Mouse (Mus musculus) kidney, postnatal 10 days (tissue): ENCODE measurements around the gene Tmem253.
A peak's percentile ranks its signal among the peaks of the same experiment; 100 is the strongest.

Experiments
- DNase-seq: peaks from one replicate; pipeline ENCODE4 v3.0.0; 2021; ENCODE audit warnings: mixed read lengths

Gene Tmem253

DNA sequence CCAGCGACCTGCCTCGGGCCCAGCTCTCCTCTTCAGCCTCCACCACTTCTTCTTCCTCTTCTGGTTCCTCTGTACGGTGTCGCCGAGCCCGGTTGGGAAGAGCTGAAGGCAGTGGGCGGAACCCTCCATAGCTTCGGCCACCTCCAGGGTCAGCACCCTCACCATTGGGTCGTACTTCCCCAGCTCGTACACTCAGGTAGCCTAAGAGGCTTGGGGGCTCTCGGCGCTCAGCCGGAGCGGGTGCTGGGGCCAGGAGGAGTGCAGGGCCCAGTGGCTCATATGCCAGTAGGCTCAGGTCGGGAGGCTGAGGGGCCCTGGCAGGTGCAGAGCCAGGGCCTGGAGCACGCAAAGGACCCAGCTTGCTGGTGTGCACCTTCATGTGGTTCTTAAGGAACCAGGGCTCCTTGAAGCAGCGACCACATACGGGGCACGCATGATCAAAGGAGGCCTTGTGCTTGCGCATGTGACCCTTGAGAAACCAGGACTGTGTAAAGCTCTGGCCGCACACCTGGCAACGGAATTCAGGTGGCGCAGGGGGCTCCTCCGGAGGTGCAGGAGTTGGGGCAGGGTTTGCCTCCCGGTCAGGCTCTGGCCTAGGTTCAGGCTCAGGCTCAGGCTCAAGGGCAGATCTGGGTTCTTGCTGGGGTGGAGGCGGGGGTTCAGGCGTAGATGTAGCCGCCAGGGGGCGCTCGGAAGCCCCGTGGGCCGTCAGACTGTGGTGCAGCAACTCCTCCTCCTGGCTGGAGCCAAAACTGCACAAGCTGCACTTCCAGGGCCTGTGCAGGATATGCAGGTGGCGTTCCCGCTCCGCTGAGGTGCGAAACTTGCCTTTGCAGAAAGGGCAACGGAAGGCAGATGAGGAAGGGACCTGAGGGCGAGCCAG lies 6.9 kb upstream of the Tmem253 start:
- DNase-seq = peak; percentile 94

DNA sequence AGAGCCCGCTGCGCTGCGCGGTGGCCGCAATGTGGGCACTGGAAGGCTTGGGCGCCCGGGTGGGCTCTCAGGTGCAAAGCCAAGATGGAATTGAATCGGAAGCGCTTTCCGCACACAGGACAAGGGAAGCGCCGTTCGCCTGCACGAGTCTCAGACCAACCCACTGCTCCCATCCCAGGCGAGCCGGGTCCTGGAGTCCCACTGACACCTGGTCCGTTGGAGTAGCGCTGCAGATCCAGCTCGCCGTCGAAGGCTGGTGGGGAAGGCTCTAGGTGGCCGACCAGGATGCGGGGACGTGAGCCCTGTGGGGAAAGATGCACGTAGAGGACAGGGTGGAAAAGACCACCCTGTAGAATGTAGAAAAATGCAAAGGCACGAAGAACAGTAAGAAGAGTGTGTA lies 6.1 kb upstream of the Tmem253 start:
- no peak for DNase-seq

DNA sequence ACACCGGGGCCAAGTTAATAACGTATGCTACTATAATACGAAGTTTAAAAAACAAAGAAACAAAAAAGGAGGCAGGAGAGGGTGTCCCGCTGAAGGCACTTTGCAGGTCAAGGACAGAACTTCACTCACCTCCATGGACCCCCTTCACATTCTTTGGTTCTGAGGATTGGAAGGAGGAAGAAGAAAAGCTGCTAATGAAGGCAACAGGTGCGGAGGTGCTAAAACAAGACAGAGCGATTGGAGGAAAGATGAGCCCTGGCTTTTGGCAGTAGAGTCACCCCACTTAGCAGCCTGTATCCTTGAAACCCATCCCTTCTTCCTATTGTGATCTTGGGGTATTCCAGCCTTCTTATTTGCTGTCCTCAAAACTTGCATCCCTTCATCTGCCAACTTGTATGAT lies 5.6 kb upstream of the Tmem253 start:
- no peak for DNase-seq

DNA sequence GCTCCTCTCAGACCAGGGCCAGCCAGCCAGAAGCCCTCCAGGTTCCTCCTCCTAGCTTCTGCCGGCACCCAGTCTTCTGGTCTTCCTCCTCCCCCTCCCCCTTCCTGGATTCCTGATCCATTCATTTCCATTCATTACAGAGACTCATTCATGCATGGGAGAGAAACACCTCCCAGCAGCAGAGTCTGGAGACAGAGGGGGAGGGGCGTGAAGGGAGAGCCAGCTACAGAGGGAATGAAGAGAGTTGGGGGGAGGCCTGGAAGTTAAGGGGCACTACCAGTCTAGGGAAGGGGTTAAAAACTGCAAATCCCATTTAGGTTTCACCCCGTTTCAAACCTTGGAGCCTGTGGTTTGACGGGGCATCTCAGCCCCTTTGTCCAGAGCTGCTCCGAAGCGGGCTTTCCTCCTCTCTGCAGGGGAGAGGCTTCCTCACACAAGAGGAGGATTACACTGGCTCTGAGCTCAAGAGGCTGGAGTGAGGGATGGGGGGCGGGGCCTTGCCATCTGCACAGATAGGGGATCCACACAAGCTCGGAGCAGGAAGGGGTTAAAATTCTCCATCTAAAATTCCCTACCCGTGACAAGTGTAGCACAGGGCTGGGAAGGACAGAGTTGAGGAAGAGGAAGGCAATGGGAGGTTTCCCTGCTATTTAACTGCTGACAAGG lies 4.9 kb upstream of the Tmem253 start:
- DNase-seq = peak; percentile 82

DNA sequence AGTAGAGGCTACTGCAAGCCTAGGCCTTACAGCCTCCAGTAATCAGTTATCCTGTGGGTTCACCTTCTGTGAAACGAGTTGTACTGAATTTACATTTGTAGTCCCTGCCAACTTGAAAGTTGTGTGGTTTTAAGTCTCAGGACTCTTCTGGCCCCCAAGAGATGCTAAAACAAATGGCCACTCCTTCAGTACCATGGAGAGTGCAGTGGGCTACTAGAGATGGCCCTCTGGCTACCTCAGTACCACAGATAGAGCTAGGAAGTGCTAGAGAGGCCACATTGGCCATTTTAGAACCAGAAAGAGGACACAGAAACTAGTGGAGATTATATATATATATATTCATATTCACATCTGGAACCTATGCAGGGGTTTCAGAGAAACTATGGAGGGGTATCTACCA lies 3.8 kb upstream of the Tmem253 start:
- no peak for DNase-seq

DNA sequence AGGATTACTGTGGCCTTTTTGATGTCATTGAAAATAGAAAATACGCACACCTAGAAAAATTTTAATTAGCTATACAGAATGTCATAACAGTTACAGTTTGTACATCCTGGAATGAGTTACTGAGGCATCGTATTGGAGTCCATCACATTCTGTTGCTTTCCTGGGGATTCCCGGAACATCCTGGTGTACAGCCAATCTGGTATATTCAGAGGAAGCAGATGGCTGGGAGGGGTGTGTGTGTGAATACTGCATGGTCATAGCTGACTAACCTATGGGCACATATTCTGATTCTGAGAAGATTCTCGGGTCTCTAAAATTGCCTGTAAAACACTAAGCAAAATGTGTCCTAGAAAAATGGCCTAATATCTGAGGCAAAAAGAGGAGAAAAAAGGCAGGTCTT lies 3.4 kb upstream of the Tmem253 start:
- DNase-seq = no peak

DNA sequence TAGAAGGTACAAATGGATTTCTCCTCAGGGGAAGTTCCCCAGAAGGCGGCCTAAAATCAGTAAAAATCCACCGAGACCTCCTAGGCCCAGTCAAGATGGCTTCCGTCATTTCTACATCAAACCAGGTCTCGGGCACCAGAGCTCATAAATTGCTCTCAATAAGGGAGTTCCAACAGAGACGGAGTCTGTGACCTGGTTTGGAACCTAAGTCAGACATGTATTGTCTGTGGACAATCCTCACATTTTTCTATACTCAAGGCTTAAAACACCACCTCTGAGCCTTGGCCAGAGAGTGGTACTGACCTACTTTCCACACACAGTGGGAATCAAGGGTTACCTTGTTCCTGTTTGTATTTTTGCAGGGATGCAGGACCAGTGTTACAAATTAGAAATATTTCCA lies 2.9 kb upstream of the Tmem253 start:
- no peak for DNase-seq

DNA sequence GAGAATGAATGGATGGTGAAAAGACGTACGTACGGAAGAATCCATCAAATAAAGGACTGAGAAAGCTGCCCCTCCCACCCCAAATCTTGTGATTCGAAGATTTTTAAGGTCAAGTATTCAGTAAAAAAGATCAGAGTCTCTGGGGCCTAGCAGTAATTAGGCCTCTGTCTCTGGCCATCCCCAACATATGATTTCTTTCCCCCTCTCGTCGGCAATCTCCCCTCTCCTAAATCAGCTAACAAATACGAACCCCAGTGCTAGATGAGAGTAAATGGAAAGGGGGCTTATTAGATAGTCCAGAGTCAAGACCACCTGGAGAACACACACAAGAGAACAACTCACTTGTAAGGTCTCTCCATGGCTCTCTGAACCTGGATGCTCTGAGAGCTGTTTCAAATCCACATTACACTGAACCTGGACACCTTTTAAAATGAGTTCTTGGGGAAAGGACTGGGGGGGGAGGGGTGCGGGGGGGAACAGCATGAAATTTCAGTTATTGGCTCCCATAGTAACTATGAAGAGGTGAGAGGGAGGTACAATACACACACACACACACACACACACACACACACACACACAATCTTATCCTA lies 2.3 kb upstream of the Tmem253 start:
- no peak for DNase-seq

DNA sequence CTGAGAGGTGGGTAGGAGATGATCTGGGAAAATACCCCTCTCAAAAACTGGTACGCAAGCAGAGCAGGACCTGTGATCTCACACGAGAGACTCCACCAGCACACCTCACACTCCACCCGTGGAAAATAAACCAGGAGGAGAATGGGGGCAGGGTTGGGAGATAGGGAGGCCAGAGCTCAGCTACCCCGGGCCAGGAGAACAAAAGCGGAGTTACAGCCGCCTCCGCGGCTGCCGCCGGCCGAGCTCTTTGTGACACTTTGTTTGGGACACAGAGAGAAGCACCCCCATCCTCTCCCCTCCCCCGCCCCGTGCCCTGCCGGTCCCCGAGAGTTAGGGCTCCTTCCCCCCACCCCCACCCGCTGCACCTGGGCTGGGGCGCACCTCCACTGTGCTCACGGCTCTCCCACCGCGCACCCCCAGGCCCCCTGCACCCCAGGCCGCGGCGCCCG lies 1.7 kb upstream of the Tmem253 start:
- peak; percentile 70 for DNase-seq

DNA sequence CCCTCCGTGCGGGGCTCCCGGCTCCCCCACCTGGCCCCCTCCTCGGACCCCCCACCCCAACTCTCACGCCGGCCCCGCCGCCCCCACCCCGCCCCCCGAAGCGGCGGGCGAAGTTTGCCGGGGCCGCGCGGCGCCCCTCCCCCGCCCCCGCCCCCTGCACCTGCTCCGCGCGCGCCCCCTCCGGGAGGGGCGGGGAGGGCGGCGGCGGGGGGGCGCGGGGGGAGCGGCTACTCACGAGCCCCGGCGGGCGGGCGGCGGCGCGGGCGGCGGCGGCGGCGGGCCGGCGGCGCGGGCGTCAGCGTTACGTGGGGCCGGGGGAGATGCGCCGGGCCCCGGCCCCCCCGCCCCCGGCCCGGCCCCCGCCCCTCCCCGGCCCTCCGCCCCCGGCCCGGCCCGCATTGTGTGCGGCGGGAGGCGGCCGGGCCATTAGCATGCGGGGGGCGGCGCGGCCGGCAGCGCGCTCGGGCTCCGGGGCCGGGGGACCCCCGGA lies 1.1 kb upstream of the Tmem253 start:
- DNase-seq = no peak

DNA sequence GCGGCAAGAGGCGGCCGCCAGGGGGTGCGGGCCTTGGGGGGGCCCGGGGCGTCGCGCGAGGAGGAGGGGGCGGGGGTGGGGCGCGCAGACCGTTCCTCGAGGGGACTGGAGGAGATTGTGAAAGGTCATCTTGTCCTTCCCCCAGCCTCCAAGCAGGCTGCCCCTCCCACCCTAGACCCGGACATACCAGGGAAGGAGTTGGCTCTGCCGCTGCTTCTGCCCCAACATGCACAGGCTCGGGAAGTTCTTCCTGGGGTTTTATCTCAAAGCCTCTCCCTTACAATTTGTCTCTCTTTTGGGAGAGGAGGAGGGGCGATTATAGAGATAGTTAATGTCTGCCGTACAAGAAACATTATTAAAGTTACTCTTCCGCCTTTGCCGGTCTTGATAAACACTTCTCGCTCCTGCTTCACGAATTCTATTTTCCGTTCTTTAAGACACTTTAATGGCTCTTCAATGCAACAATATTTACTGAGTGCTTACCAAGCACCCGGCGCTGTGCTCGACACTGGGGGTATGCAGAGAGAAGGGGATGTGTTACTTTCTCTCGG lies 622 bp upstream of the Tmem253 start:
- peak; percentile 81 for DNase-seq

DNA sequence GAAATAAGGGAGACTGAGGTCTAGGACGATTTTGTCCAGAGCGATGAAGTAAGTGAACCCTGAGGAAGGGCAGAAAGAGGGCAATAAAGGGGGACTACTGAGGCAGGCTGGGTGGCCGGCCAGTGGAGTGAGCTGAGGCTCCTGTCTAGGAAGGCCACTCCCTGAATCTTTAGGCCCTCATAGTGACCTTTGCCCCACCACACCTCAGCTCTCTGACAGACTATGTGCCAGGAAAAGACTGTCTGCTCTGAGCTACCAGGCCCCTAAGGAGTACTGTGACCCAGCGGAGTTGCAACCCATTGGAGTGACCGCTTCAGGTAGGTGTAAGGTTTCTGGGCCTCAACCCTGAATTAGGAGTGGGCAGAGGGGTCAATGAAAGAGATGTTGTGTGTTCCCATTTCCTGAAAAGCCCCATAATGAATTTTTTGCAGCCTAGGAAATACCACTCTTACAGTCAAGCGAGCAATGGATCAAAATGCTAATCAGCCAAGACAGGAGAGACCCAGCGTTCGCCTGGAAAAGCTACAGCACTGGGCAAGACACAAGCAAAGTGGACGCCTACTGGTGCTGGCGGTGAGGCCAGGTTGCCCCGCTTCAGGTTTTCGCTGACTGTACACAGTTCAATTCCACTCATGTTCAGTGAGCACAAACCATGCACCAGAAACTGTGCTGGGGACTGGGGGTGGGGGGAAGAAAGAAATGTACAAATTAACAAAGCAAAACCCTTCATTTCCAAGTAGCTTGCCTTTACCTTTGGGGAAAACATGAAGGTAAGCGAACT lies 1.4 kb downstream of the Tmem253 start:
- no peak for DNase-seq

DNA sequence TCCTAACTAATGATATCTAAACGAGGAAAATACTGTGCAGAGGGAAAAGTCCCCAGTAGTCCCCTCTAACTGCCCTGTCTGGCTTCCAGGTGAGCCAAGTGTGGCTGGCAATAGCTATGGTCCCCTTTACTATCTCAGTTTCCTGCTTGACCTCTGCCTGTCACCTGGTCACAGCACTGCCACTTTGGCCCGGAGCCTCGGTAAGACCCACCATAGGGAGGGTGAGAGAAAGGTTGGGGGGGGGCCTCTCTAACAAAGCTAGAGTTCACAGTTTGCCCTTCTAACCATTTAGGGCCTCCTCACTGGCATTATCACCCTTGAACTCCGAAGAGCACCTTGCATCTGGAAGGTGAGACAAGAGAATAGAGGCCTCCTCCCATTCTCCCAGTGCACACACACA lies 2.2 kb downstream of the Tmem253 start:
- DNase-seq = no peak

DNA sequence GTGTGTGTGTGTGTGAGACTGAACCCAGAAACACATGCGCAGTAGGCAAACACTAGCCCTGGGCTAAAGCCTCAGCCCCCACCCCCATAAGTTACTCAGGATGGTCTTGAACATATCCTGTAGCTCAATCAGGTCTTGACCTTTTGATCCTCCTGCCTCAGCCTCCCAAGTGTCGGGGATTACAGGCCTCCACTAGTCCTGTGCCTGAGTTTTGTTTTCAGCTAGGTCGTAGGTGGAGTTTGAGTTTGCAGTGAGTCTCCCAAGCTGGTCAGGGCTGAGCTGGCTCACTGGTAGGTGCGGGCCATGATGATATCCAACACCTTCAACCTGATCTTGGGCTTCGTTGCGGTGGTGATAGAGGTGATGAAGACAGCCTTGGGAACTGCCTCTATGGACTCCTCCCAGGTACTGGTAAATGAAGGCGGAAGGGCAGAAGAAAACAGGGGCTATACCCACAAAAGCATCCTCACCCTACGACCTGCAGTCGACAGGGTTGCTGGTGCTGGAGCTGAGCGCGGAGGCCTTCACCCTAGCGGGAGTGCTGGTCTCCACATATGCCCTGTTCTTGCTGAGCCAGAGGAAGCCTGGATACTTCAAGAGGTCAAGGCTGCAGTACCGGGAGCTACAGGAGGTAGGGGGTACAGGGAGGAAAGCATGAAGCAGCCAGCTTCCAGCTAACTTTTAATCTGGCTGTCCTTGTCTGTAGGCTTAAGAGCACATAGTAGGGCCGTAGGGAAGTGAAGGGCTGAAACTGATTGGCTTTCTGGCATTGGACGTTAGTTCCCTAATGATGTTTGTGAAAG lies 3.0 kb downstream of the Tmem253 start:
- no peak for DNase-seq

DNA sequence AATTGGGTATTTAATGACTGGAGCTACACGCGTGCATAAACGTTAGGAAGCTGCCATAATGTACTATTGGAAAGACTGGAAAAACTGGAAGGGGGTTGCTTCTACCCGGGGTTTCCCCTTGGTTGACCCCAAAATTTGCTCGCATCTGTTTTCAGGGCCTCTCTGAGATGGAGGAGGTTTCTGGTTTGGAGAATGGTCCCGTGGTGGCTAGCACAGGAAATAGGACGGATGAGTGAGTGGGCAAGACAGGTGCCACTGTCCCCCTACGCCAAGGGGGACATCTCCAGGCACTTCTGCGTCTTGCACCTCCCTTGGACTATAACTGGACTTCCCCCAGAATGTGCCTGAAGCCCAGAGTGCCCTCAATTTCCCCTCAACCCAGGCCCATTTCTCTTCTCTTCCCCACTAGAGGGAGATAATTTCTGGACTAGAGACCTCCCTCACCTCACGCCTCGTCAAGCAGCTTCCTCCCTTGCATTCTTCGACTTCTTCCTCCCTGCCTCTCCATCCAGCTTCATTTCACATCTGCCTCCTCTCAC lies 3.7 kb downstream of the Tmem253 start:
- DNase-seq = no peak

DNA sequence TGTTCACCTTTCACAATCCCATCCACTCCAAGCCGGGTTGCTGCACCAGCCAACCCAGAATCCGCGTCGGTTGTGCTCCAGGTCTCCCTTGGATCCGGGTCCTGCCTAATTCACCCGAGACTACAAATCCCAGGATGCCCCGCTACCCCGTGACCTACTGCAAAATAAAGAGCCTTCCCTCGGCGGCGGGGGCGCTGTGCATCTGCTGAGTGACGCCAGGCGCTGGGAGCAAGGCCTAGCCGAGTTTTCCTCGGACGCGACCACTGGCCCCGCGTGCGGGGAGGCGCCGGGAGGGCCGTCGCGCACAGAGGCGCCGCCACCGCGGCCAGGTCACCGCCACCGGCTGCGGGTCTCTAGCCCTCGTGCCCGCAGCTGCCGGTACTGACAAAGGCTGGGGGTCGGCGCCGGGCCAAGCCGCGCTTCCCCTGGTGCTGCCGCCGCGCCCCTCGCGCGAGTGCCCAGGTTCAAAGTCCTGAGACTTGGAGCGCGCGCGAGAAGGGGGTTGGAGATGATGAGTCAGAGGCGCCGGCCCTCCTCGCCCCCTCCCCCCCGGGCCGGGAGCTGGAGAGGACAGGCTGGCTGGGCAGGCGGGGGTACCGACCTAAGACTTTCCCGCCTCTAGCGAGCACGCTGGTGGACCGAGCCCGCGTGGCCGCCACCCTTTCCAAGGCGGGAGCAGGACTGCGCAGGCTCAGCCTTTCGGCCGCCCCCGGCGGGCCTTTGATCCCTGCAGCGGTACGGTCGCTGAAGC lies 4.3 kb downstream of the Tmem253 start:
- DNase-seq = peak; percentile 98

DNA sequence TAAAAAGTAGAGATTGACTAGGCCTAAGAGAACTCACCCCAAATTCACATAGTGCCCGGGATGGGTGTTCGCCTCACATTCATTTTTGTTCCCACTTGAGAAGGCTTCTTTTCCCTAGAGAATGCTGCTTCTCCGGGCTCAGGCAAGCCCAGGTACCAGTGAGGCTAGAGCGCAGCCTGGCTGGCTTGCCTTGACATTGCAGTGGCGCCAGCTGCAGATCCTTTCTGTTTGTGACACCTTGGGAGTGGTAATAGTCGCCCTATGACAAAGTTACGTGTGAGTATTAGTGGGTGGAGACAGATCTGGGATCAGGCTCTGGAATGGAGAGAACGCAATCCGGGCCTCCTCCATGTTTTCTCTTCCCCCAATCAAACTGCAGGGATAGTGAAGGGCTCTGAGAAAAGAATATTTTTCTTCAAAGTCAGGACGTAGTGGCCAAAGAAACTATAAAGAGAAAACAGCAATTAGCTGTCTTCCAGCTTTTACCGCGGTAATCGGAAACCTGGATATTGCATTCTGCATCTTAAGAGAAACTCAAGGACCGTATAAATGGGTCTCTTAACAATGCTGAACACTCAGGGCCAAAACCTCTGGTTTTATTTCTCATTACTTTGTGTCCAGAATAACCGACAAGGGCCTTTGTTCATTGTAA lies 5.2 kb downstream of the Tmem253 start, which contains the start of gene Zfp219:
Gene Zfp219 (minus strand): TSS at position 248 of the 652 bp plus-strand sequence.
- peak; percentile 86 for DNase-seq

DNA sequence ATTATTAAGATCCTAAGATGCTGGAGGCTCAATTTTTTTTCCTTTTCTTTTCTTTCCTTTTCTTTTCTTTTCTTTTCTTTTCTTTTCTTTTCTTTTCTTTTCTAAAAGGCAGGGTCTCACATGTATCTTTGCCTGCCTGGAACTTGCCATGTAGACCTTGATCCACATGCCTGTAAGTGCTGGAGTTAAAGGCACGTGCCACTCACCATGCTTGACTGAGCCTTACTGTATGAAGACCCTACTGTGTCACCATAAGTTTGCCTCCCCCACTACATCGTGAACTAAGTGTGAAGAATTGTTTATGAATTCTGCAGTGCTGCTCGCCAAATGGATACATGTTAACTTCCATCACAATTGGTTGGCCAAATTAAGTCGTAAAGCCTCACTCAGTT lies 5.7 kb downstream of the Tmem253 start:
- no peak for DNase-seq

DNA sequence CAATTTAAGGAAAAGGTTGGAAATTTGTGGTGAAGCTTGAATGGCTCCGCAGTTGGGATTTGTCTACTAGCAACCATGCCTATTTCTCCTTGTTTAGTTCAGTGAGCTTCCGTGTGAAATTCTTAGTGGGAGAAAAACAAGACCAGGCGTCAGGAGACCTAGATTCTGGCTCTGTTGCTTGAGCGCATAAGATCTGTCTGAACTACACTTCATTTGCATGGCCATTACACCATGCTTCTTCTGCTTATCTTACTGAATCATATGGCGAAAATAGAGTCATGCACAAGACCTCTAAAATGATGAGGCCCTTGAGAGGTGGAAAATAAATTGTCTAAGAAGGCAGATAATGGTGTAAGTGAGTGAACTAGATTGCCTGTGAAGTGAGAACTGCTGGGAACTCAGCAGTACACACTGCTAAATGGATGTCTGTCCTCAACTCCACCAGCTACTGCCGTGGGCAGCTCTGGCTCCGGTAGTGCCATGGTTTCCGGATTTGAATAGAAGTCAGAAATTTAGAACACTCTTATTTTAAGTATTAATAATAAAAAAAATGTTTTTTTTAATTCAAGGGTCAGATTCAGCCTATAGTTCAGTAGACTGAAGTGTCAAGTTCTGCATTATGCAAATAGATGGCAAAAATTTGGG lies 6.2 kb downstream of the Tmem253 start:
- DNase-seq = no peak
